ENCODE assay signal across 9 mouse cellular contexts in genomic region chr2:24409166-24409565, GRCm38 (mm10). TPM values are rescaled to one million over a fixed set of nuclear protein-coding genes. Genes with fewer than 3 reads are reported as not detected.
DNase-seq lines count a peak whose midpoint lies in the region; ATAC-seq and TF ChIP-seq lines count a peak whose summit lies in the region.
"Had no signal": no experiment of that assay in that cellular context is flagged by ENCODE, and none has a peak within 500 bp of the region (broad histone marks: within the 10 kb centered on the region; RNA-seq: fewer than 3 reads in every experiment).

No protein-coding gene starts in this region.

- H3K9ac ChIP-seq in hindbrain, embryonic 11.5 days (ENCODE audit: low read depth, low read length) = no peak overlapping the region

- H3K4me1 ChIP-seq in hindbrain, embryonic 11.5 days (replicated peaks; ENCODE audit: control insufficient read depth, insufficient read depth, low read length) = 0 out of 2 replicates have a peak, but pooled peaks cover 4% of the 10 kb centered on the region

- no peak overlapping the region for H3K4me2 ChIP-seq in hindbrain, embryonic 11.5 days (replicated peaks; ENCODE audit: low read depth, low read length)

- DNase-seq in MN1 (ENCODE audit: low spot score) = peak; percentile 18
- peak; percentile 73 for DNase-seq in brain, embryonic 14.5 days (ENCODE audit: low read depth)
- peak; percentile 82 for DNase-seq in hindbrain, embryonic 11.5 days (ENCODE audit: low spot score)
- peak; percentile 61 to 66 for DNase-seq in layer of hippocampus, postnatal 14 days (ENCODE audit: low spot score in 2 of 2)
- peak; percentile 61 for DNase-seq in retina, postnatal 7 days (ENCODE audit: low read depth, low spot score)
- DNase-seq in urinary bladder, postnatal 36 days (ENCODE audit: low spot score in 2 of 2) = peak; percentile 46 to 59

- H3K9me3 ChIP-seq in hindbrain, embryonic 11.5 days (ENCODE audit: control insufficient read depth, low read length) = no peaks in the 10 kb centered on the region
- H3K9me3 ChIP-seq: megakaryocyte, embryonic 14.5 days had no signal

- H3K27ac ChIP-seq in hindbrain, embryonic 11.5 days (ENCODE audit: low read depth, low read length) = no peak overlapping the region

- no peak for TF ChIP-seq POLR2A in brain, embryonic 14.5 days (IDR thresholded peaks at IDR 0.05; ENCODE audit: borderline replicate concordance, extremely low read depth, insufficient read depth, insufficient read length, poor library complexity, severe bottlenecking)

- no peaks in the 10 kb centered on the region for H3K36me3 ChIP-seq in hindbrain, embryonic 11.5 days (ENCODE audit: control insufficient read depth, insufficient read depth, low read length)

- no peak overlapping the region for H3K4me3 ChIP-seq in hindbrain, embryonic 11.5 days (ENCODE audit: low read depth, low read length)
- H3K4me3 ChIP-seq: megakaryocyte, embryonic 14.5 days had no signal

- WGBS in hindbrain, embryonic 11.5 days = 8% methylated on average over 2 of the region's 2 CpGs

- ATAC-seq in erythroblast, adult 5-6 weeks (replicated peaks; ENCODE audit: low FRiP score, poor library complexity, severe bottlenecking) = peak; percentile 70; the same call in 1 of the 2 replicates
- peak; percentile 43; the same call in 1 of the 2 replicates for ATAC-seq in hindbrain, embryonic 11.5 days (ENCODE audit: low FRiP score)
- ATAC-seq in megakaryocyte, adult 5-6 weeks (ENCODE audit: poor library complexity, severe bottlenecking) = peak; percentile 82

- H3K27me3 ChIP-seq in hindbrain, embryonic 11.5 days (ENCODE audit: control insufficient read depth, insufficient read depth, low read length) = peaks cover 5% of the 10 kb centered on the region; the same call in 1 of the 2 replicates

- peak; percentile 96 for TF ChIP-seq CTCF in brain, embryonic 14.5 days (IDR thresholded peaks at IDR 0.05; ENCODE audit: borderline replicate concordance, extremely low read depth, insufficient read depth, insufficient read length)

RNA-seq across cellular contexts. Expression of gene Psd4, which starts 41.8 kb away (rescaled TPM):
- polyA plus RNA-seq in brain, embryonic 14.5 days (2012; rRNA removed) = 0.42 and 0.53 TPM in 2 replicates
- total RNA-seq in erythroblast, adult 5-6 weeks (2015; ENCODE audit: low replicate concordance) = 5.6 and 8.4 TPM in 2 replicates
- total RNA-seq in erythroblast, adult 5-6 weeks (2017; ENCODE audit: low replicate concordance) = 15.3 and 26.3 TPM in 2 replicates
- polyA plus RNA-seq in hindbrain, embryonic 11.5 days (2014; fragmentation: Nextera tagmentation; extraction: Ambion mirVana) = 0.45 and 0.46 TPM in 2 replicates
- 1 to 10 TPM; 1.2 to 1.8 TPM for total RNA-seq in layer of hippocampus, postnatal 14 days (2021)
- total RNA-seq in megakaryocyte, adult 5-6 weeks (2015) = 31.0 and 32.2 TPM in 2 replicates
- total RNA-seq in megakaryocyte, adult 5-6 weeks (2017) = 64.7 and 71.7 TPM in 2 replicates

Comparison
In these comparisons a context has a peak if more than half of its experiments do, and no peak if none do; other contexts are left out.
1. DNase-seq: peak in every context shown above with its lines; median percentile 82 in hindbrain, embryonic 11.5 days; 73 in brain, embryonic 14.5 days; 64 in layer of hippocampus, postnatal 14 days; 61 in retina, postnatal 7 days; 52 in urinary bladder, postnatal 36 days; 18 in MN1.